Mouse (Mus musculus) common myeloid progenitor, adult 5-6 weeks (primary cell): ENCODE measurements around the gene Proca1. TPM values are rescaled to one million over a fixed set of nuclear protein-coding genes. Genes with fewer than 3 reads are reported as not detected.
A peak's percentile ranks its signal among the peaks of the same experiment; 100 is the strongest.

Experiments used
- ATAC-seq: replicated peaks from 2 replicates; pipeline ENCODE4 v1.8.0; 2016; ENCODE audit warnings: low read depth, mild to moderate bottlenecking, moderate TSS enrichment, inconsistent platforms; ENCODE audit not compliant: poor library complexity, severe bottlenecking
- total RNA-seq: library from RNA; stranded (forward); fragments of 200-1000, 187-1606 nt; gene quantifications from 2 replicates; pipeline ENCODE4 v1.2.3, GENCODE M21; 2017

Gene Proca1
- total RNA-seq, 1 experiment from 2014 or later, result 1.8 TPM

DNA sequence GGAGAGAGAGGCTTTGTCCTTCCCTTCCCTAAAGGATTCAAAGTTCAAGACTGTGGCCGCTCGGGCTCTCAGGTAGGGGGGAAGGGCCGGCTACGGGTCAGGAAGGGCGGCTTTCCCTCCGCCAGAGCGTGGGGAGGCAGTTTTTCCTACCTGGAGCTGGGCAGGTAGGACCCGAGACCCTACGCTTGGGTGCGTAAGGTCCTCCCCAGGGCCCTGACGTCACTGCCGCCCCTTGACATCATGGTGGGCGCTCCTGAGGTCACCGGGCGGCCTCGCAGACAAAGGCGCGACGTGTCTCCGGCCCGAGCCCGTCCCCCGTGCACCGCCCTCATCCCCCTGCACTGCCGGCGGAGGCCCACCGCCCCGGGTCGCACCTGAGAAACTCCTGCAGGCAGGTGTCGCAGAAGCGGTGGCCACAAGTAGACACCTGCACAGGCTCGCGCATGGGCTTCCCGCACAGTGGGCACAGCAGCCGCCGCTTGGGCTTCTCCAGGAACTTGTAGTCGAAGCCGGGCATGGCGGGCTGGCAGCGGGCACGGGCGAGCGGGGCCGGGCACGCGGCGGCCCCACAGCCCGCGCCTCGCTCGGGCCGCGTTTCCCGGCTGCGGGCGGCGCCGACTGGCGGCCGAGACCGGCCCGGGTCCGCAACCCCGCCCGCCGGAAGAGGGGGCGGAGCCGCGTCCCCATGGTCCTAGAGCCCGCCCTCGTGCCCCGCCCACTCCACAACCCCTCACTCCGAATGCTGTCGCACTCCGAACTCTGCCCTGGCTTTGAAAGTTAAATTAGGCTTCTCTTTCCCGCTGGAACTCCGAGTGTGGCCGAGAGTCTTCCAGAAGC is 28.1 kb upstream of the Proca1 start, which contains the start of gene Traf4:
Traf4 (minus strand) TSS at position 666 of the 837 bp plus-strand sequence.
- ATAC-seq, result peak; percentile 61

DNA sequence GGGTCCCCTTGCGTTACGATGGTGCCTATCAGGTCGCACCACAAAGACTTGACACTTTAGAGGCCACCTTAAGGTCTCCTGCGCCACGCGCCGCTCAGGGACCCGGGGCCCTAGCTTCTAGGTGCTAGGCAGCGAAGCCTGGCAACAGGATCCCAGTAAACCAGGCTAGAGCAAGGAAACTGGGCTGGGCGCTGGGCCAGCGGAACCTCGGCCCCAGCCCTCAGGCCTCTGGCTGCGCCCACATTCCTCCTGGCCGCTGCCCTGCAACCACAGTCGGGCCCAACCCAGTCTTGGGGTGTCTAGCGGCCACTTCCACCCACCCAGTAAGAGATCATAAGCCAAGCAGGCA is 27.5 kb upstream of the Proca1 start:
- peak; percentile 24 for ATAC-seq

DNA sequence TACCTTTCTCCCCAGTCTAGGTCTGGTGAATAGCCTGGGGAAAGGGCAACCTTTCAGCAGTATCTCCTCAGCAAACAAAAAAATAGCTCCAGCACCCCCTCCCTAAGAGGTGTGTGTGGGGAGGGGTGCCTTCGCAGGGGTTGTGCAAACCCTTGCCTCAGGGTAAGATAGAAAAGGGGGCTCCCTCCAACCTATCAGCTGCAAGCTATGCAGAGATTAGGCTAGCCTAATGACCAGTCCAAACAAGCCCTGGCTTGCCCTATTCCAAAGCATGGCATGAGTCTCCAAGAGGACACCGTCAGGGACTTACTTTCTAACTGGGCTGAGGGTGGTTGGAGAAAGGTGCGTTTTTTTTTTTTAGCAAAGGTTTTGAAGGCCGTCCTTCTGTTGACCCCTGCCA is 27.0 kb upstream of the Proca1 start:
- no peak for ATAC-seq

DNA sequence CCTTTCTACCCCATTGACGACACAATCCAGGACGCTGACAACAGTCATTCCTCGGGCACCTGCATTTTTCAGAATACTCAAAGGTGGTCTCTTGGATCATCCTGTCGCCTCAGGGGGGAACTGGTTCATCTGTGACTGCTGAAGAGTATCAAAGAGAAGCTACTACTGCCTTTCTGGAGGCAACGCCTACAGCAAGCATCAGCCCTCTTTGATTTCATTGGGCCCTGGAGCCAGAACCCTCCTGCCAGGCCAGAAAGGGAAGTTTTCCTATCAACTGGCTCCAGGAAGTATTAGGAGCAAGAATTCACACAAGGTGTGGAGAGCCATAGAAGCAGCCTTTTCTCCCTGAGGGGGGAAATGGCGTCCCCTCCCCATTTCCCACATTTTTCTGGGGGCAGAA is 26.6 kb upstream of the Proca1 start:
- no peak for ATAC-seq

DNA sequence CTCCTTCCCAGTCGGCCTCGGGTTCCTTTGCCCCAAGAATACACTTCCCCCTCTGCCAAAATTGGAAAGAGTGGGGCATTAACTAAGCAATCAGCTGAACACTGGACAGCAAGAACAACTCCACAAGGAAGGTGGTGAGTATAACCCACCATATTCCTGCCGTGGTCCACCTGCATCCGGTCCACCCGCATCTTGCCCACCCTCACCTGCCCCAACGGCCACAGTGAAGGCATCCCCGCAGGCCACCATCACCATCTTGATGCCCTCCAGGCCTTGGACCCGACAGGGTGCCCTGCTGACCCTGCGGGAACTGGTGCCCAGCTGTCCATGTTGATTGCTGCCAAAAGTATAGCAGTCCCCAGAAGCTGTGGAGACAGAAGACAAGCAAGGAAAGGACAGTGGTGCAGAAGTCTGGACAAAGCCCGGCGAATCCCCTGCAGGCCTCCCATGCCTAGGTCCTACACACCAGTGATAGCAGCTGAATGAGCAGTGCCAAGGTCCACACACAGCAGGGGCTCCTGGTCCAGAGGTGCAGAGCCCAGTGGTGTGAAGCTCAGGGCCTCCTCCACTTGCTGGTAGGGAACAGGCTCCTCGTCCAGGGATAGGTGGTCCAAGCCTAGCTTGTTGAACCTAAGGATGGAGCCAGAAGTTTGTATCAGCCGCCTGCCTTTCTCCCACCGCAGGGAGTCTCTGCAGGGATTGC is 25.8 kb upstream of the Proca1 start:
- no peak for ATAC-seq

DNA sequence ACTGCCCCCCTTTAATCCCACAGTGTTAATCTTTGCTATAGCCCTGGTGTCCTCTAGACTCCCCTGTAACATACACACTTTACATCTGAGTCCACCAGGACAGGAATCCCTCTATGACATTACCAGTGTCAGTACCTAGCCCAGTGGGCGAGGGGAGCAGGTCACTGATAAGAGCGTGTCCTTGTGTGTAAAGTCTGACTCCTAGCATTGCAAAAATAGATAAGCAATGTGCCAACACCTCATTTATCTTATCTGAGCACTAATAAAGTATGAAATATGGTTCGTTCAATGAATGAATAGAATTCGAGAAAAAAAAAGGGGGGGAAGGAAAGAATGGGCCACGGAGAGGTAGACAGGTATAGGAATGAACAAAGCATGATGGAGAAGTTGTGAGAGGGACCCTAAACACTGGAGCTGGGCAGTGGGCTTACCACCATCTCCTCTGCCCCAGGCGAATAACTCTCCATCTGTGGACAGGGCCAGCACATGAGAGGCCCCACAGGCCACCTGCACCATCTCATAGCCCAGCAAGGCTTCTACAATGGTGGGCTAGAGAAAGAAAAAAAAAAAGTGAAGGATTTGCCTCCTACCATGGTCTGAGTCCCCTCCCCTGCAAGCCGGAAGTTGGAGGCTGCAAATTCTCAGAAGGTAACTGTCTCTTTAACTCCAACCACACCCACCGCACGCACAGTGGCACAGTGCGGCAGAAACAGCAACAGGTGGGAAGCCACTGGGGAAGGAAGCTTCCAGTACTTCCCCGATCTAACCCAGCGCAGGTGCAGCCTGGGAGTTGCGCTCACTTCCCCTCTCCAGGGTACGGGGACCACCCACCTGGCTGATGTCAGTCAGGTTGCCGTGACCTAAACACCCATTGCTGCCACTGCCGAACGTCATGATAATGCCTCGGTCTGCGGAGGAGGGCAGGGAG is 24.4 kb upstream of the Proca1 start:
- peak; percentile 9; the same call in 1 of the 2 replicates for ATAC-seq

DNA sequence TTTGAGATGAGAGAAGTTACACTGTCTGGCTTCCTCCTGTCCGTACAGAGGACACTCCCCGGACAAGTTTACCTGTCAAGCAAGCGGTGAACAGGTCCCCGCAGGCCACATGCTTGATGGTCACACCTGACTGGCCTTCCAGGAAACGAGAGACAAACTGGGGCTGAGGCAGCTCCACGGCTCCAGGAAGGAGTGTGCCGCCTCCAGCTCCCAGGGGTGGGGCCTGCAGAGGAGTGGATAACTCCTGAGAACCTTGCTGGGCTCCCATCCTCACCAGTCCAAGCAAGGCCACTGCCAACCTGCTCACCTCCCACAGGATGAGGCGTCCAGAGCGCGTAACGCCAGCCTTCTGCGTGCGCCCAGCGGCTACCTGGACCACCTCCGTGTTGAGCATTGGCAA is 22.9 kb upstream of the Proca1 start:
- no peak for ATAC-seq

DNA sequence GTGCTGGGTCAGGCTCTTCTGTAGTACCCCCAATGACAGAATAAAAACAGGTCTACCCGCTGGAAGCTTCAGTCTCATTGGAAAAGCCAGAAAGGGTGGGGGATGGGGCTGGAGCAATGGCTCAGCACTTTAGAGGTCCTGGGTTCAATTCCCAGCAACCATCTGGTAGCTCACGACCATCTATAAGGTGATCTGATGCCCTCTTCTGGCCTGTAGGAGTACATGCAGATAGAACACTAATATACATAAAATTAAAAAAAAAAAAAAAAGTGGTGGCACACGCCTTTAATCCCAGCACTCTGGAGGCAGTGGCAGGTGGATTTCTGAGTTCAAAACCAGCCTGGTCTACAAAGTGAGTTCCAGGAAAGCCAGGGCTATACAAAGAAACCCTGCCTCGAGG is 21.9 kb upstream of the Proca1 start:
- ATAC-seq, result no peak

DNA sequence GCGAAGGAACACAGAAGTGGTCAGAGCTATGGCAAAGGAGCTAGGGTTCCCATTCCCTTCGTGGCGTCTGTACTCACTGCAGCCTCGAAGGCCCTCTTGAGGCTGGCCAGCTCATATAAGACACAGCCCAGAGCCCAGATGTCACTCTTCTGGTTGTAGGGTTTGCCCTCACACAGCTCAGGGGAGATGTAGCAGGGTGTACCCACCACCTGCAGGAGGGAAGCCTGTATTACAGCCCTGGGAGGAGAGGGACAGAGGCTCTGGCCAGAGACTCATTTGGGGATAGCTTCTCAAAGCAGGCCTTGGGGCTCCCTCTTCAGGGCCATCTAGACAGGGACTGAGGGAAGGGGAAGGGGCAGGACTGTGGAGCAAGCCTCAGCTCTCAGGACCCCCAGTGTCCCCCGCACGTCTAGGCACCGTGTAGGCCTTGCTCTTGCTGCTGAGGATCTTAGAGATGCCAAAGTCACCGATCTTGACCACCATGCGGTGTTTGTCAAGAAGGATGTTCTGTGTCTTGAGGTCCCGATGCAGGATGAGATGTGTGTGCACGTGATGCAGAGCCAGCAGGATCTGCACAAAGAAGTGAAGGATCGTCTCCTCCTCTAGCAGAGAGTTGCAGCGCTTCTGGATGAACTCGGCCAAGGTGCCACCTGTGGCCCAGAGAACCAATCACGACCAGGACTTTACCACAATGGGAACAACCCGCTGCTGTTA is 21.0 kb upstream of the Proca1 start:
- no peak for ATAC-seq

DNA sequence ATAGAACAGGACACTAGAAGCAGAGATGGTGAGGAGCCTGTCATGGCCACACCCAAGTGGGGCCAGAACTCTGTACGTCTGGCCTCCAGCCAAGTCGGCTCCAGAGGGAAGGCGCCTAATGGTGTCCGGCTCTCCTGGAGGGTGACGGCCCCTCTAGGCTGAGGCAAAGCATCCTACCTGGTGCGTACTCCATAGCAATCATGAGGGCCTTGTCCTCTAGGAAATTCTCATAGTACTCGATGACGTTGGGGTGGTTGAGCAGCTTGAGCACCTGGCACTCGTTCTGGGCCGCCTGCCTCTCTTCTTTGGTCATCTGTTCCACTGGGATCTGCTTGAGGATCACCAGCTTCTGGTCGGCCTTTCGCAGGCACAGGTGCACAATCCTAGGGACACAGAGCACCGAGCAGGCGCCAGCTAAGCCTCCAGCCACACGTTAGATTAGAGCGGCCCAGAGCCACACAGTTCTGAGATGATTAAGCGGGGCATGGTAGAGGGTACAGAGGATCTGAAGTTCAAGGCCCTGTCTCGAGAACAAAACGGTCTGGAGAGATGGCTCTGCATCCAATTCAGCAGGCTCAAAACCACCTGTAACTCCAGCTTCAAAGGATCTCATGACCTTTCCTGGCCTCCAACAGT is 20.3 kb upstream of the Proca1 start:
- no peak for ATAC-seq

DNA sequence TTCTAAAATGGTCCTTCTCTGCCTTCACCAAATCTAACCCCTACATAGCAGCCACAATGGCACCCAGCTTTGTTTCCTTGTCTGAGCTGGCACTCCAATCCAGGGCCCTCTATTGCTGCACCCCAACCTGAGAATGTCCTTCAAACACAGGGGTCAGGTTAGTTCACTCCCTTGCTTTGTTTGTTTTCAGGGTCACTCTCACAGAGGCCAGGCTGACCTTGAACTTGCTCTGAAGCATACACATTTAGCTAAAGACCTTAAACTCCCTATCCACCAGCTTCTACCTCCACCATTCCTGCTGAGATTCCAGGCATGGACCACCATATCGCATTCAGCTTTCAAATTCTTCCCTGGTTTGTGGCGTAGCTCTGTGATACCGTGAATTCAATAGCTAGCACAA is 18.7 kb upstream of the Proca1 start:
- no peak for ATAC-seq

DNA sequence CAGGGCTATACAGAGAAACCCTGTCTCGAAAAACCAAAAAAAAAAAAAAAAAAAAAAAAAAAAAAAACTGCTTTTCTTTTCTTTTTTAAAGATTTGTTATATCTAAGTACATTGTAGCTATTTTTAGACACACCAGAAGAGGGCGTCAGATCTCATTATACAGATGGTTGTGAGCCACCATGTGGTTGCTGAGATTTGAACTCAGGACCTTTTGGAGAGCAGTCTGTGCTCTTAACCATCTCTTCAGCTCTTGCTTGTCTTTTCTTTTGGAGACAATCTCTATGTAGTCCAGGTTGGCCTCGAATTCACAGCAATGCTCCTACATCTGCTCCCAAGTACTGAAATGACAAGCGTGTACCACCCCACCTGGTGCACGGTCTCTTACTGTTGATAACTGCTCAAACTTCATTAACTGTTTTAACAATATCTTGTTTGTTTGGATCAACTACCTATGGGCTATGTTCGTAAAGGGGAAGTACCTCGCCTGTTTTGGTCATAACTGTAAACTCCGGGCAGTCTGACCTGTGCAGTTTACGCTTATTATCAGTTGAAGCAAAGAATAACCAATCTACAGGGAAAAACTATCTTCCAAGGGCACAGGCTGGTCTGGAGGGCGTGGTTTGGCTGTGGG is 17.3 kb upstream of the Proca1 start:
- peak; percentile 60; the same call in 1 of the 2 replicates for ATAC-seq

DNA sequence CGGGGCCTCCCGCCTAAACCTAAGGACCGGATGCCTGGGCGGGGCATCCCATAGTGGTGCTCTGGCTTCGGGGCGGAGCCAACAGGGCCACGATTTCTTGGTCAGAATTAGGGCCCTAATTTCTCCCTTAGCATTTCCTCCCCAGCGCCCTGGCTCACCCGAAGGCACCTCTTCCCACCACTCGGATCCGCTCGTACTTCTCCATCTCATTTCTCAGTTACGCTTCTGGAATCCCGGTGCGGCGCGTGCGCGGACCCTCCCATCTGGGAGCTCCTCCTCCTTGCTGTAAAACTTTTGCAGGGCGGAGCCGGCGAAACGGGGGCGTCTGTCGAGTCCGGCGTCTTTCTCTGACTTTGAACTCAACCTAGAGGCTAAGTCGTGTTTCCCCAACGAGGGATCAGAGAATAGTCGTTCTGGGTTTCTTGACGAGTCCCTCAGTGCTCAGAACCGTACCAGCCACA is 16.8 kb upstream of the Proca1 start, which contains the start of the genes Nek8 and Tlcd1:
Nek8 (minus strand) TSS at position 274 of the 461 bp plus-strand sequence.
Tlcd1 (plus strand) TSS at position 310 of the 461 bp plus-strand sequence.
- ATAC-seq, result peak; percentile 46

DNA sequence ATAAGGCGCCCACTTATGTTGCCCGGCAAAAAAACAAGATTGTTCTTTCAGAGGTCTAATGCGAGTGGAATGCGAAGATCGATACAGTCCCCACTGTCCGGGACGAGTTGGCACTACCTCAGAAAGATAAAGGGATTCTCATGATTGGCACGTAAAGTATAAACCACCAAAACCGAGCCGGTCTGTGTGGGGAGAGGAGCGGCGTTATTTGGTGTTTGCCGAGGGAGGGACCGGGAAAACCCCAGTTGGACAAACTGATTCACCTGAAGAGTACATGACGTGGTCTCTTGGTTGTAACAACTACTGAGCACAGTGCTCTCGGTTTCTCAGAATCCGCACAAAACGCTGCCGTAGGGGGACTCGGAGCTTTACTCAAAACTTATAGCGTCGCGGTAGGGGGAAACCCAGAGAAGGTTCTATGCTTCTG is 16.3 kb upstream of the Proca1 start:
- ATAC-seq, result no peak

DNA sequence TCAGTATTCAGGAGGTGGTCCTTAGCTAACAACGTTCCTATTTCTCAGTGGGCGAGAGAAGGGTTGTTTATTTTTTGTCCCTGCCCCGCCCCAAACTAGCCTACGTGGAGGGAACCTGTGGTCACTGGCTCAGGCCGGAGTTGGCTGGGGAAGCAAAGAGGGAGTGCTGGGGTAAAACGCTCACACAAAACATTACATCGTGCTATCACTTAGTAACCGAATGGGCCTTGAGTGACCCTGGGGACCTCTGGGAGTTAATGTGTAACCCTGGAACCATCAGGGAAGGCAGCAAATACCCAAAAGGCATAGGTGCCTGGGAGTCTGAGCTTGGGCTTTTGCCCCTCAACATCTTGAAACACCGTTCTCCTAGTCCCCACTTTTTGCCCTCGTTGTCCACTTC is 15.8 kb upstream of the Proca1 start:
- 0 out of 2 replicates have a peak, but pooled peaks have one; percentile 15 for ATAC-seq

DNA sequence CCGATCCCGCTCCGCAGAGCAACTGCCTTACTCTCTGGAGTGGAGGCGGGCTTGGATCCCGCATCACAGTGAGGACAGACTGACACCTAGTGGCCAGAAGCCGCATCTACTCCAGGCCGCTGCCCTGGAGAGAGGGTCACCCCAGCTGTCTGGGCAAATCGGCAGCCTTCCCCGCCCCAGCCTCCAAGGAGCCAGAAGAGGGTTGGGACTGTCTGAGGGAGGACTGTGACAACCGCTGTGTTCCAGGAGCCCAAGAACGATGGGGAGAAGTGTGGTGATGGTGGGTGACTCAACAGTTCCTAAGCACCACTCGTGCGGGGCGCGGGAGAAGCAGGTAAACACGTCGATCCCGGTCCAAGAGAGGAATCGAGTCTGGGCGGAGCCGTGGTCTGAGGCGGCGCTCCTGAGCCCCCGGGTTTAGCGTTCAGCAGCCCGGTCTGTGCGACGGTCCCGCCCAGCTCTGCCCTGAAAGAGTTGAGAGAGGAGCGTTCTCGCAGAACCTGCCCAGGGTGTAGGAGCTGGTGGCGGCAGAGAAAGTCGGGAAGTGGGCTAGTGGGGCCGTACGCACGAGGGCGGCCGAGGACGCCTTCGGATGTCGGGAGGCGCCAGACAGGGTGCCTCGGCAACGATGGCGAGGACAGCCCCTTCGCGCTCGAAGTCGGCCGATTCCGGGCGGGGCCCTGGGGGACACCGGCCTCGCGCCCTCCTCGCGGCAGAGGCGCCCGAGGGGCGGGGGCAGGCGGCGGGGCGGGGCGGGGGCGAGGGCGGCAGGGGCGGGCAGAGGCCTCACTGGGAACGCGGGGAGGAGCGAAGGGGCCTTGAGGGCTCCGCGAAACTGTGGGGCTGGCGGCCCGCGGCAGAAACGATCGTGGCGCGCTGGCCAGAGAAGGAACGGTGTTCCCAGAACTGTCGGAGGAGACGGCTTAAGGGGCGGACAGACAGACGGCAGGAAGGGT is 15.0 kb upstream of the Proca1 start:
- peak; percentile 66 for ATAC-seq

DNA sequence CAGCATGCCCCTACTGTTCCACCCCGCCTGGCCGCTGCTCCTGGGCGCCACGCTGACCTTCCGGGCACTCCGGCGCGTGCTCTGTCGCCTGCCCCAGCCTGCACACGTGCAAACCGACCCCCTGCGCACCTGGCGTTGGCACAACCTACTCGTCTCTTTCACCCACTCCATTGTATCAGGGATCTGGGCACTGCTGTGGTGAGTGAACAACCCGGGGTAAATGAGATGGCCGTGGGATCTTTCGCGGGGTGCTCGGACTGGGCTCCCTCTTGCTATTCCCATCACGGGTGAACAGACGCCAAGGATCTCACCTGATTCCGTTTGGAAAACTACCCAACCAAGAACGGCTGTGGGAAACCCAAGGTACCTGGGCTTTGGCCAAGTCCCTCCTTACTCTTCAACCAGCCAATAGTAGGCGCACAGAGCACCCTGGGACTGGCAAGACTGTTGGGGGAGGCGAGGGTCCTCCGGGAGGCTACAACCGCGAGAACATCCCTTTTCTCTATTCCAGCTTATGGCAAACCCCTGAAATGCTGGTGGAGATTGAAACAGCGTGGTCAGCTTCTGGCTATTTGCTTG is 14.2 kb upstream of the Proca1 start:
- no peak for ATAC-seq
